Mouse (Mus musculus) lung, adult 2 months (tissue): Measurements from ENCODE around the gene Gm20388.
"Not testable (repeated sequence)": the region's sequence is repeated elsewhere in the genome, so short reads cannot be mapped to it uniquely, and the experiment has no call there.

Experiments used
- CTCF ChIP-seq: fragments of 200-500 bp; IDR thresholded peaks from 2 replicates; pipeline ENCODE4 v1.5.1; 2011; ENCODE audit warnings: mild to moderate bottlenecking, low read length, control low read depth; ENCODE audit not compliant: insufficient read depth
- POLR2A ChIP-seq: fragments of 200-500 bp; IDR thresholded peaks from 2 replicates; pipeline ENCODE4 v1.6.1; 2011; ENCODE audit warnings: low read depth, mild to moderate bottlenecking, control low read depth, low read length, borderline replicate concordance; ENCODE audit errors: extremely low read depth

GRCm38 (mm10) chr8:123282994-123283393, 3372.4 kb downstream of the Gm20388 start:
- TF ChIP-seq CTCF, POLR2A: not testable (repeated sequence)
